Mouse (Mus musculus): ENCODE data around the gene Slc8a2. TPM values are rescaled to one million over a fixed set of nuclear protein-coding genes. Genes with fewer than 3 reads are reported as not detected.

Gene Slc8a2
- polyA plus RNA-seq, 1 experiment from 2014 or later: 0.07 TPM

- 33% methylated on average over 13 of the region's 13 CpGs for WGBS
- Histone ChIP-seq H3K36me3 (ENCODE audit: control insufficient read depth, insufficient read depth, low read length) (no peaks in the 10 kb centered on the region), H3K4me3 (ENCODE audit: low read depth, low read length) (peak overlapping the region; percentile 49; the same call in 1 of the 2 replicates), H3K27ac (ENCODE audit: low read depth, low read length) (no peak overlapping the region), H3K9me3 (ENCODE audit: control insufficient read depth, low read length) (no peaks in the 10 kb centered on the region), H3K4me1 (replicated peaks; ENCODE audit: control insufficient read depth, insufficient read depth, low read length) (0 out of 2 replicates have a peak, but pooled peaks cover 7% of the 10 kb centered on the region), H3K27me3 (replicated peaks; ENCODE audit: control insufficient read depth, insufficient read depth, low read length) (peaks cover 32% of the 10 kb centered on the region), H3K4me2 (peak overlapping the region; percentile 69; the same call in 1 of the 2 replicates), H3K9ac (ENCODE audit: low read depth, low read length) (no peak overlapping the region; the same call in 1 of the 2 replicates)
- DNase-seq (ENCODE audit: low spot score) (no peak), ATAC-seq (replicated peaks; ENCODE audit: low FRiP score) (no peak)
Measured at GRCm38 (mm10) chr7:16130956-16131634, 1.5 kb downstream of the Slc8a2 start.

DNA sequence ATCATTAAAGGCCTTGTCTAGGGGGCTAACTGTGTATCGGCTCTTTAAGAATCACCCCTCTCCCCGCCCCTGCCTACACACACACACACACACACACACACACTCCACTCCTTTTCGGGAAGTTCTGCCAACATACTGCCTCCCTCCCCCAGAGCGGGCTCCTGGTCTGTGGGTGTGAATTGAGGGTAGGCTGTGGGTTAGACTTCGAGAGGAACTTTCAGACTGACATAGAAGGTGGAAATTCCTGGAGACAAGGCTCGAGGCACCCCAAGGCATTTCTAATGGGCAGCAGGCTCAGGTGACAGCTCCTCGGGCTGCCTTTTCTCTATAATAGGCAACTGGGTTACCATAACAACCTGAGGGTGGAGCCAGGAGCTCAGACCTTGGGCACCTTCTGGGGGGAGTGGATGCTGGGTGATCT lies 2.5 kb downstream of the Slc8a2 start:
- no peak overlapping the region for H3K9ac ChIP-seq (ENCODE audit: low read depth, low read length)
- H3K4me3 ChIP-seq (ENCODE audit: low read depth, low read length): no peak overlapping the region
- DNase-seq (ENCODE audit: low spot score): no peak
- H3K4me2 ChIP-seq: no peak overlapping the region
- H3K27ac ChIP-seq (ENCODE audit: low read depth, low read length): no peak overlapping the region
- no peak for ATAC-seq (replicated peaks; ENCODE audit: low FRiP score)
- H3K9me3 ChIP-seq (ENCODE audit: control insufficient read depth, low read length): no peaks in the 10 kb centered on the region
- H3K4me1 ChIP-seq (replicated peaks; ENCODE audit: control insufficient read depth, insufficient read depth, low read length): 0 out of 2 replicates have a peak, but pooled peaks cover 7% of the 10 kb centered on the region
- peaks cover 32% of the 10 kb centered on the region for H3K27me3 ChIP-seq (replicated peaks; ENCODE audit: control insufficient read depth, insufficient read depth, low read length)
- 9% methylated on average over 7 of the region's 7 CpGs for WGBS
- H3K36me3 ChIP-seq (ENCODE audit: control insufficient read depth, insufficient read depth, low read length): no peaks in the 10 kb centered on the region

GRCm38 (mm10) chr7:16132926-16133325 lies 3.3 kb downstream of the Slc8a2 start:
- Histone ChIP-seq H3K9ac (ENCODE audit: low read depth, low read length) (no peak overlapping the region), H3K4me2 (no peak overlapping the region), H3K9me3 (ENCODE audit: control insufficient read depth, low read length) (no peaks in the 10 kb centered on the region), H3K27me3 (replicated peaks; ENCODE audit: control insufficient read depth, insufficient read depth, low read length) (peaks cover 32% of the 10 kb centered on the region), H3K36me3 (ENCODE audit: control insufficient read depth, insufficient read depth, low read length) (no peaks in the 10 kb centered on the region), H3K4me3 (ENCODE audit: low read depth, low read length) (no peak overlapping the region), H3K4me1 (replicated peaks; ENCODE audit: control insufficient read depth, insufficient read depth, low read length) (0 out of 2 replicates have a peak, but pooled peaks cover 7% of the 10 kb centered on the region), H3K27ac (ENCODE audit: low read depth, low read length) (no peak overlapping the region)
- no peak for DNase-seq (ENCODE audit: low spot score)
- no peak for ATAC-seq (replicated peaks; ENCODE audit: low FRiP score)
- 63% methylated on average over 3 of the region's 3 CpGs for WGBS

DNA sequence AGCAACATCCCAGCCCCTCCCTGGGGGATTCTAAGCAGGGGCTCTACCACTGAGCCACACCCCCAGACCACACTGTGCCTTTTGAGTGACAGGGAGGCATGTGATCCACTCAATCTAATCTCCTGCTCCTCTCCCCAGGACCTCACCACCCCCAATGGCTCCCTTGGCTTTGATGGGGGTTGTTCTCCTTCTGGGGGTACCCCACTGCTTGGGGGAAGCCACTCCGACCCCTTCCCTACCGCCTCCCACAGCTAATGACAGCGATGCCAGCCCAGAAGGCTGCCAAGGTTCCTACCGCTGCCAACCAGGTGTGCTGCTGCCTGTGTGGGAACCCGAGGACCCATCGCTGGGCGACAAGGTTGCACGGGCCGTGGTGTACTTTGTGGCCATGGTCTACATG lies 4.1 kb downstream of the Slc8a2 start:
- DNase-seq (ENCODE audit: low spot score) (no peak), ATAC-seq (replicated peaks; ENCODE audit: low FRiP score) (no peak)
- H3K27me3 ChIP-seq (replicated peaks; ENCODE audit: control insufficient read depth, insufficient read depth, low read length): peaks cover 32% of the 10 kb centered on the region
- no peak overlapping the region for H3K4me3 ChIP-seq (ENCODE audit: low read depth, low read length)
- H3K4me2 ChIP-seq: no peak overlapping the region
- no peaks in the 10 kb centered on the region for H3K9me3 ChIP-seq (ENCODE audit: control insufficient read depth, low read length)
- no peak overlapping the region for H3K9ac ChIP-seq (ENCODE audit: low read depth, low read length)
- no peak overlapping the region for H3K27ac ChIP-seq (ENCODE audit: low read depth, low read length)
- H3K4me1 ChIP-seq (replicated peaks; ENCODE audit: control insufficient read depth, insufficient read depth, low read length): 0 out of 2 replicates have a peak, but pooled peaks cover 7% of the 10 kb centered on the region
- no peaks in the 10 kb centered on the region for H3K36me3 ChIP-seq (ENCODE audit: control insufficient read depth, insufficient read depth, low read length)
- 89% methylated on average over 9 of the region's 9 CpGs for WGBS

DNA sequence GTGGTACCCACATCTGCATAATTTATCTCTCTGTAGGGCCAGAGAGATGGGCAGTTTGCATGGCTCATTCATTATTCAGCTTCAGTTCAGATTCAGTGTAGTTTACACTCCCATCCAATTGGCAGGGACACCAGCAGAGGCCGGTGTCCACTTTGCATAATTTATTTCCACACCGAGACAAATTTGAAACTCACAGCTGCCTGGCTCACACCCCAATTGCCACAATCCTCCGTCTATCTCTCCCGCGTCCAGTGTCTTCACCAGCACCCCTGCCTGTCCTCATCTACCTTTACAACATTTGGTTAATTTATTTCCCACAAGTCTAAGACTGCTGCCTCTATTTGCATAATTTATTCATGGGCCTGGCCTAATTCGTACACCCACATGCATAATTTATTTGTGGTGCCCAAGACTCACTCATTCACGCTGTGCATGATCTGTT lies 5.3 kb downstream of the Slc8a2 start:
- Histone ChIP-seq H3K27ac (ENCODE audit: low read depth, low read length) (no peak overlapping the region), H3K4me3 (ENCODE audit: low read depth, low read length) (no peak overlapping the region), H3K9me3 (ENCODE audit: control insufficient read depth, low read length) (no peaks in the 10 kb centered on the region), H3K9ac (ENCODE audit: low read depth, low read length) (no peak overlapping the region), H3K36me3 (ENCODE audit: control insufficient read depth, insufficient read depth, low read length) (no peaks in the 10 kb centered on the region), H3K27me3 (replicated peaks; ENCODE audit: control insufficient read depth, insufficient read depth, low read length) (peaks cover 28% of the 10 kb centered on the region), H3K4me1 (replicated peaks; ENCODE audit: control insufficient read depth, insufficient read depth, low read length) (0 out of 2 replicates have a peak, but pooled peaks cover 3% of the 10 kb centered on the region), H3K4me2 (no peak overlapping the region)
- no peak for DNase-seq (ENCODE audit: low spot score)
- 63% methylated on average over 7 of the region's 7 CpGs for WGBS
- ATAC-seq (replicated peaks; ENCODE audit: low FRiP score): no peak

DNA sequence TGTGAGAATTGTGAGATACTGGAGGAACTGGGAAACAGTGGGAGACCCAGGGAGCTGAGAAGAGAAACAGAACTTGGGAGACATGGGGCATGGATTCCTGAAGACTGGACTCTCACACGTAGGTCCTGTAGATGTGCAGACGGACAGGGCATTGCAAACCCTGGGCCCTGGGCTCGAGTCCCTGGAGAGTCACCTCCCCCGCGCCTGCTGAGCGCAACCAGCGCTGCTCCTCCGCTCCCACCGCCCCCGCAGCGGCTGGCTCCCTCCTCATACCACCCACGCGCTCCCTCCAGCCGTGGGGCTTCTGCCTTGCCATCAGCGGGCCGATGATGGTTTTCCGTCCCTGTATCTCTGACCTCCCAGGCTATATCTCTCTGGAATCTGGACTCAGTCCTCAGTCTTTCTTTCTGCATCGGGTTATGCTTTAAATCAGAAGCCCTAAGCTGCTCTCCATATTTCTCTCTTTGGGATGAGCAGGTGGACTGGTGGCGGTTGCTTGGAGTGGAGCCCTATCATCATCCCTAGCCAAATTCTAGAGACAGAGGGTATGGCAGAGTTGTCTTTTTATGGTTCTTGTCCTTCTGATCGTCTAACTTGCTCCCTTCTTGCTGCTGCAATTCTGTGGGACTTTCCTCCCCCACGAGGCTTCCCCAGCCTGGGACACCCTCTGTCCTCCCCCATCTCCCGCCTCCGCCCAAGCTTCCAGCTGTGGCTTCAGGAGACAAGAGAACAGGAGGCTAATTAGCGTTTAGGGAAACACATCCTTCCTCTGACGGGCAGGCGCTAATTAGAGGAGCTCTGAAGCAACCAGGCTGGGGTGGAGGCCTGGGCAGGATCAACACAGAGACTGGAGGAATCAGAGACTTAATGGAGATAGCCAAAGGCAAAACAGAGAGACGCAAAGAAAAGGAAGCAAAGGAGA lies 17.1 kb downstream of the Slc8a2 start:
- no peak for ATAC-seq (replicated peaks; ENCODE audit: low FRiP score)
- Histone ChIP-seq H3K27ac (ENCODE audit: low read depth, low read length) (no peak overlapping the region), H3K4me1 (replicated peaks; ENCODE audit: control insufficient read depth, insufficient read depth, low read length) (no peaks in the 10 kb centered on the region), H3K9me3 (ENCODE audit: control insufficient read depth, low read length) (no peaks in the 10 kb centered on the region), H3K9ac (ENCODE audit: low read depth, low read length) (no peak overlapping the region), H3K36me3 (ENCODE audit: control insufficient read depth, insufficient read depth, low read length) (no peaks in the 10 kb centered on the region), H3K27me3 (replicated peaks; ENCODE audit: control insufficient read depth, insufficient read depth, low read length) (peaks cover 10% of the 10 kb centered on the region), H3K4me3 (ENCODE audit: low read depth, low read length) (no peak overlapping the region), H3K4me2 (no peak overlapping the region)
- DNase-seq (ENCODE audit: low spot score): no peak
- WGBS: 32% methylated on average over 27 of the region's 27 CpGs

DNA sequence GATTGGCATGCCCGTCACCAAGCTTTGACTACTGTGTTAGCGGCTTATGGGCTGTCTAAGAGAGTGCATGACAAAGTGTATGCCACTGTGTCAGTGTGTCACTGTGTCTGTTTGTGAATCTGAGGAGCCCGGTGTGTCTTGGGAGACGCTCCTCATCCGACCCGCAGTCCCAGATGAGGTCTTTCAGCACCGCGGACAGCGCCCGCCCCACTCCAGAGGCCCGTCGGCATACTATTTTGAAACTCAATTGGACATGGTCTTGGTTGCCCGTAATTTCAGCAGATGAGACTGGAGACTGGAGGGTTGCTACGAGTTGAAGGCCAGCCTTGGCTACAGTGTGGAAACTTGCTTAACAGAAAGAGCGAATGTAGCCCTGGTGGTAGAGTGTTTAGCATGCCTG lies 18.0 kb downstream of the Slc8a2 start:
- no peaks in the 10 kb centered on the region for H3K9me3 ChIP-seq (ENCODE audit: control insufficient read depth, low read length)
- H3K4me1 ChIP-seq (replicated peaks; ENCODE audit: control insufficient read depth, insufficient read depth, low read length): no peaks in the 10 kb centered on the region
- WGBS: 16% methylated on average over 15 of the region's 15 CpGs
- no peak overlapping the region for H3K4me3 ChIP-seq (ENCODE audit: low read depth, low read length)
- H3K27ac ChIP-seq (ENCODE audit: low read depth, low read length): no peak overlapping the region
- peaks cover 10% of the 10 kb centered on the region for H3K27me3 ChIP-seq (replicated peaks; ENCODE audit: control insufficient read depth, insufficient read depth, low read length)
- DNase-seq (ENCODE audit: low spot score): peak; percentile 75
- ATAC-seq (replicated peaks; ENCODE audit: low FRiP score): no peak
- H3K36me3 ChIP-seq (ENCODE audit: control insufficient read depth, insufficient read depth, low read length): no peaks in the 10 kb centered on the region
- no peak overlapping the region for H3K9ac ChIP-seq (ENCODE audit: low read depth, low read length)
- H3K4me2 ChIP-seq: no peak overlapping the region

DNA sequence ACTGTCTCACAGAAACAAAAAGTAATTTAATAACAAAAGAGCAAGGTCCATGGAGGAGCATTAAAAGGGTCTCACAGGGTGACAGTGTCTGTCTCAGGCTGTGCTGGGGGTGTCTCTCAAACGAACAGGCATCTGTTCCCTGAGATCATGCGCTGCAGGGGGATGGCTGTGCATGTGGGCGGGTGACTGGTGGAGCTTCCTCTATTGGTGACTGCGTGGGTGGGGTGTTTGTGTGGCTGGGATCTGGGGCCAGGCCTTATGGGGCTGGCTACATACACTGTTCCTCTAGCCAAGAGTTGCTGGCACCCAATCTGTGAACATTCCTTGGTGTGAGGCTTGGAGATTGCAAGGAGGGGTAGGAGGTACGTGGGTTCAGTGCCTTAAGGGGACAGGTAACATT lies 19.6 kb downstream of the Slc8a2 start:
- Histone ChIP-seq H3K9ac (ENCODE audit: low read depth, low read length) (no peak overlapping the region), H3K4me1 (replicated peaks; ENCODE audit: control insufficient read depth, insufficient read depth, low read length) (no peaks in the 10 kb centered on the region), H3K27me3 (replicated peaks; ENCODE audit: control insufficient read depth, insufficient read depth, low read length) (peaks cover 10% of the 10 kb centered on the region), H3K9me3 (ENCODE audit: control insufficient read depth, low read length) (no peaks in the 10 kb centered on the region), H3K36me3 (ENCODE audit: control insufficient read depth, insufficient read depth, low read length) (no peaks in the 10 kb centered on the region), H3K27ac (ENCODE audit: low read depth, low read length) (no peak overlapping the region), H3K4me2 (no peak overlapping the region), H3K4me3 (ENCODE audit: low read depth, low read length) (no peak overlapping the region)
- DNase-seq (ENCODE audit: low spot score) (no peak), ATAC-seq (replicated peaks; ENCODE audit: low FRiP score) (no peak)
- WGBS: 53% methylated on average over 5 of the region's 5 CpGs
